Mouse (Mus musculus) layer of hippocampus, adult 11-12 months (tissue): ENCODE results near the gene 2610318N02Rik.

Source experiments
- DNase-seq: peaks from one replicate; pipeline ENCODE4 v3.0.0; 2022; ENCODE audit warnings: low spot score

The 2610318N02Rik gene

GRCm38 (mm10) chr16:17110771-17111743 lies 13.9 kb downstream of the 2610318N02Rik start, which contains the start of gene Ppil2:
Ppil2 (minus strand) TSS chr16:17111257.
- peak; percentile 76 for DNase-seq

DNA sequence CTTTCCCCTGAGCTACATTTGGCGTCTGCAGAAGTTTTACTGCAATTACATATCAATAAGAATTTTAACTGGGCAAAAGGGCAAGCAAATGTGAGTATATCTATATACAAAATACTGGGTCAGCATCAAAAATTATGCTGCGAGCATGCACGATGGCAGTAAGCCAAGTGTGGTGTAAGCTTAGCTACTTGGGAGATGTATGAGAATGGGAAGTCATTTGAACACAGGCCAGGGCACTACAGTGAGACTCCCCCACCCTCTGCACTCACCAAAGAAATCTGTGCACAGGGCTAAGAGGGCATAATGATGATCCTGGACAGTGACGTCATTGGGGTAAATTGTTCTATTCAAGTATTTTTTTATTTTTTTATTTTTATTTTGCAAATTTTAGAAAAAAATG lies 20.4 kb downstream of the 2610318N02Rik start:
- DNase-seq, result no peak

- DNase-seq, result no peak
Measured at GRCm38 (mm10) chr16:17102630-17103220, 22.2 kb downstream of the 2610318N02Rik start.

- no peak for DNase-seq
Measured at GRCm38 (mm10) chr16:17096938-17097337, 28.0 kb downstream of the 2610318N02Rik start.

- no peak for DNase-seq
Measured at GRCm38 (mm10) chr16:17088346-17088745, 36.6 kb downstream of the 2610318N02Rik start.

GRCm38 (mm10) chr16:17086669-17087193 lies 38.2 kb downstream of the 2610318N02Rik start:
- DNase-seq, result no peak

DNA sequence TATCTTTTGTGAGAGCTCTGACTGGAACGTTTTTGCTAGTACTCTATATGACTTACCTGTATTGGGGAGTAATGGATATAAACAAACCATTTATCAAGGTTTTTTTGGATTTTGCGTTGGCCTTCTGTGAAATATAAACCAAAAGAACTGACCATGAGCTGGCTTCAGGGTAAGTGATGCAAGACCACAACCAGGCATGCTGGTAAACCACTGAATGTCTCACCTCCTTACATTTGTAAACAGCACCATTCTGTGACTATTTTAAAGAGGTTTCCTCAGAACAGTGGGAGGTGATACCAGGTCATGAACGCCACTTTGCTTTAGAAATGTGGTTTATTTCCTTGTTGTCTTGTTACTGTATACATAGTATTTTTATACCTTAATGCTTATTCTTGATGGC lies 38.7 kb downstream of the 2610318N02Rik start:
- DNase-seq, result no peak

DNA sequence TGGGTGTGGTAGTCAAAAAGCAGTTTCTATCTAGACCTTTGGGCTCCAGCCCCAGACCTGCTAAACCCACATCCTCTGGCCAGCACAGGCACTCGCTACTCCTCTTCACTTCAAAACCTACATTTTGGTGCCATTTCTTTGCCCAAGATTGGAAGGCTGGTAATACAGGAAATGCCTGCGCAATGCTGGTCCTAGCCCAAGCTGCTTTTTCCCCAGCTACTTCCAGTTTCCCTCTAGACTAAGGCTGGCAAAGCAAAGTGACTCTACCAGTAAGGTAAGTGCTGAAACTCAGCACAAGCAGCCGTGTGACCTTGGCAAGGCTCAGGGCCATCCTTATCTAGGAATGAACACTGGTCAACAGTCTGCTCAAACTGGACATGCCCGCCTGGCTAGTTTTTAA lies 39.3 kb downstream of the 2610318N02Rik start:
- no peak for DNase-seq

- no peak for DNase-seq
Measured at GRCm38 (mm10) chr16:17082121-17082792, 42.7 kb downstream of the 2610318N02Rik start.

- no peak for DNase-seq
Measured at GRCm38 (mm10) chr16:17078101-17078500, 46.9 kb downstream of the 2610318N02Rik start.

GRCm38 (mm10) chr16:17076869-17077268 lies 48.1 kb downstream of the 2610318N02Rik start:
- DNase-seq, result no peak

GRCm38 (mm10) chr16:17076301-17076700 lies 48.7 kb downstream of the 2610318N02Rik start:
- no peak for DNase-seq

- DNase-seq, result no peak
Measured at GRCm38 (mm10) chr16:17073000-17073399, 52.0 kb downstream of the 2610318N02Rik start.

GRCm38 (mm10) chr16:17070716-17071115 lies 54.3 kb downstream of the 2610318N02Rik start:
- DNase-seq, result no peak

GRCm38 (mm10) chr16:17069511-17070443 lies 55.2 kb downstream of the 2610318N02Rik start, which contains the start of gene Ypel1:
Ypel1 (plus strand) TSS chr16:17069696.
- DNase-seq, result peak; percentile 85

- no peak for DNase-seq
Measured at GRCm38 (mm10) chr16:17067552-17067951, 57.4 kb downstream of the 2610318N02Rik start.
